Mouse (Mus musculus): ENCODE data around the gene Lhfpl1. TPM values are rescaled to one million over a fixed set of nuclear protein-coding genes. Genes with fewer than 3 reads are reported as not detected.

Gene Lhfpl1
- polyA plus RNA-seq, 1 experiment from 2014 or later = 0.14 TPM

Other genes with a start within 250 kb of the Lhfpl1 start
- 8.9 and 9.8 TPM in 2 replicates for gene Amot, start 156.1 kb upstream of the Lhfpl1 start, polyA plus RNA-seq (2015; fragmentation: Nextera tagmentation; extraction: Ambion mirVana)